Mouse (Mus musculus) forebrain, postnatal 0 days (tissue): ENCODE measurements at regions not wholly inside any gene's neighbourhood (a gene's known extent, or its start where the extent isn't known, plus 50 kb on each side); places are given as distances from the start of the nearest gene placed in this dataset.

Source experiments
- ATAC-seq: fragments of 200-750 bp; cut with Nextera tagmentation; 2 replicates; pipeline ENCODE4 v1.8.0; 2017; ENCODE audit warnings: mild to moderate bottlenecking, moderate library complexity
- DNase-seq: peaks from one replicate; pipeline ENCODE4 v3.0.0-alpha.2; 2015
- H3K27ac ChIP-seq: fragments of 300-500 bp; sonication (generic); 2 replicates; pipeline ENCODE4 v1.5.1; 2014; ENCODE audit warnings: low read depth, mild to moderate bottlenecking, antibody characterized with exemption, low read length, moderate library complexity, mixed read lengths
- H3K27me3 ChIP-seq: fragments of 300-500 bp; sonication (generic); 2 replicates; pipeline ENCODE4 v1.6.1; 2014; ENCODE audit warnings: mild to moderate bottlenecking, low read length, mixed read lengths; ENCODE audit not compliant: insufficient read depth
- H3K36me3 ChIP-seq: fragments of 300-500 bp; sonication (generic); 2 replicates; pipeline ENCODE4 v1.6.1; 2014; ENCODE audit warnings: mild to moderate bottlenecking, moderate library complexity; ENCODE audit not compliant: insufficient read depth
- H3K4me1 ChIP-seq: fragments of 300-500 bp; sonication (generic); 2 replicates; pipeline ENCODE4 v1.6.1; 2014; ENCODE audit warnings: antibody characterized with exemption; ENCODE audit not compliant: insufficient read depth
- H3K4me2 ChIP-seq: fragments of 300-500 bp; sonication (generic); 2 replicates; pipeline ENCODE4 v1.6.1; 2014; ENCODE audit warnings: low read depth, mild to moderate bottlenecking, moderate library complexity
- H3K4me3 ChIP-seq: fragments of 300-500 bp; sonication (generic); 2 replicates; pipeline ENCODE4 v1.5.1; 2014; ENCODE audit warnings: low read depth, low read length, mixed read lengths
- H3K9ac ChIP-seq: fragments of 300-500 bp; sonication (generic); 2 replicates; pipeline ENCODE4 v1.6.1; 2014; ENCODE audit warnings: mild to moderate bottlenecking
- H3K9me3 ChIP-seq: fragments of 300-500 bp; sonication (generic); 2 replicates; pipeline ENCODE4 v1.6.1; 2016; ENCODE audit warnings: low read length
- CTCF ChIP-seq: sonication (generic); IDR thresholded peaks from 2 replicates; pipeline ENCODE4 v1.5.1; 2016; ENCODE audit warnings: antibody characterized with exemption, control low read depth, low read depth
- WGBS: fragments of 180-500 bp; shearing (Covaris S2); extraction: QIAGEN DNeasy Blood & Tissue Kit; methylation state at CpG from one replicate; pipeline ENCODE4 v1.1.7; 2014; 5-methylcytosine and 5-hydroxymethylcytosine counted together

- TF ChIP-seq CTCF: no peak
- Histone ChIP-seq H3K4me3 (no peak overlapping the region), H3K4me2 (no peak overlapping the region), H3K36me3 (no peaks in the 10 kb centered on the region), H3K9me3 (no peaks in the 10 kb centered on the region), H3K9ac (no peak overlapping the region), H3K27me3 (no peaks in the 10 kb centered on the region), H3K27ac (no peak overlapping the region), H3K4me1 (no peaks in the 10 kb centered on the region)
- DNase-seq (no peak), ATAC-seq (no peak; the same call in 1 of the 2 replicates)
- 37% methylated on average over 3 of the region's 3 CpGs for WGBS
Measured at GRCm38 (mm10) chr11:17657720-17658119, 296.0 kb downstream of the Etaa1 start.

GRCm38 (mm10) chr11:17658289-17658688 is 295.4 kb downstream of the Etaa1 start:
- peak; percentile 68 for DNase-seq
- H3K4me1 ChIP-seq: no peaks in the 10 kb centered on the region
- H3K27me3 ChIP-seq: no peaks in the 10 kb centered on the region
- no peaks in the 10 kb centered on the region for H3K36me3 ChIP-seq
- no peak overlapping the region for H3K27ac ChIP-seq
- TF ChIP-seq CTCF: peak; percentile 52; the same call in 1 of the 2 replicates
- H3K4me2 ChIP-seq: no peak overlapping the region
- no peak overlapping the region for H3K4me3 ChIP-seq
- peak; percentile 89 for ATAC-seq
- no peak overlapping the region for H3K9ac ChIP-seq
- WGBS: 17% methylated on average over 3 of the region's 3 CpGs
- H3K9me3 ChIP-seq: no peaks in the 10 kb centered on the region

- Histone ChIP-seq H3K9ac (no peak overlapping the region), H3K4me2 (no peak overlapping the region), H3K27me3 (no peaks in the 10 kb centered on the region), H3K36me3 (no peaks in the 10 kb centered on the region), H3K4me1 (no peaks in the 10 kb centered on the region), H3K9me3 (no peaks in the 10 kb centered on the region), H3K27ac (no peak overlapping the region), H3K4me3 (no peak overlapping the region)
- DNase-seq (no peak), ATAC-seq (no peak)
- WGBS: 70% methylated on average over 4 of the region's 4 CpGs
- TF ChIP-seq CTCF: no peak
Measured at GRCm38 (mm10) chr11:17658717-17659116, 295.0 kb downstream of the Etaa1 start.

DNA sequence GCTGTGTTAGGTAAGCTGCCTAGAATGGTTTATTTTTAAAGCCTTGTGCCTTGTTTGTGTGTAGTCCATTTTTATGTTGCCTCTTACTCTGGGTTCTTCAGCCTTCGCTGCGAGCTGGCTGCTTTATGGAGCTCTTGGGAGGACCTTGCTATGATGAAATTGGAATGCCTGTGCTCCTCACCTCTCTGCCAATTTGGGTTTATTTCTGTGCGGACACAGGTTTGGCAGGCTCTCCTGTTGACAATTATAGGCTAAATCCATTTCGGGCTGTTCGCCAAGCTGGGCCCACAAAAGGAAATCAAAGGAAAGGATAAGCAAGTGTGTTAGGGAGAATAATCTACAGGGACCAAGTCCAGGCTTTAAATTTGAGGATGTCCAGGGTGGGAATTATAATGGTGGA is 289.8 kb downstream of the Etaa1 start:
- H3K27ac ChIP-seq: no peak overlapping the region
- DNase-seq (peak; percentile 40), ATAC-seq (no peak)
- H3K9me3 ChIP-seq: no peaks in the 10 kb centered on the region
- H3K4me2 ChIP-seq: no peak overlapping the region
- no peak overlapping the region for H3K4me3 ChIP-seq
- H3K27me3 ChIP-seq: no peaks in the 10 kb centered on the region
- TF ChIP-seq CTCF: no peak
- H3K9ac ChIP-seq: no peak overlapping the region
- 28% methylated on average over 5 of the region's 5 CpGs for WGBS
- H3K4me1 ChIP-seq: no peaks in the 10 kb centered on the region
- H3K36me3 ChIP-seq: no peaks in the 10 kb centered on the region

DNA sequence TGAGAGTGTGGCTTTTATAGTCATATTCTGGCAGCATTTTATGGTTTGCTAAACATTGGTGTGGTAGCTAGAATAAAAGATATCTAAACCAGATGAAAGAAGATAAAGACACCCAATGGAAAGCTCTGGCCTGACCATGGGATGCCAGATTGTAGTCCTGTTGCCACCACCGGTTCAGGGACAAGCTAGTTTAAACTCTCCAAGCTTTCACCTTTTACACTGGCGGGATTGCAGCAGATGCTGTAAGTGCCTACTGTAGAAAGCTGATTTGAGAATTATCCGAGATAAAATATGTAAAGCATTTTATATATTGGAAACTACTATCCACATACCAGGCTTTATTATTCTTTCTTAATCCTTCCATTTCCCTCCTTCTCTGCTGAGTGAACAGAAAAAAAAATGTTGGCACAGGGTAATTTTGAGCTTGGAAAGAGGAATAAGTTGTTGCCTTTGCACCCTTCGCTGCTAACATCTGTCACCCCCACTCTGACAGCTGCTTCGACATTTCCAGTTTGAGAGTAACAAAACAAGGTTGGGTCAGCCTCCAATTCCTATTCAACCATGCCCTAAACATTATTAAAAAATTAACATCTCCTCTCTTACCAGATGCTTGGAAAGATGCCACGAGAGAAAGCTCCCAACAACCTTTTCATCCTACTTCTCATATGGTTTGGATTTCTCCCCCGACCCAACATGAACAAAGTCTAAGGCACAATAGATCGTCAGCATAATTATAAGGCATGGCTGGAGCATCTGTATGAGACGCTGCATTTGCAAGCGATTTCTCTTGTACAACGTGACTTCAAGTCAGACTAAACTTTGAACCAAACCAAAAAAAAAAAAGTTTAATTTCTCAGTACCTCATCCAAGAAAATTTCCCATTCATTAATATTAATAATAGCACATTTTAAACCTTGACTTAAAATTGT is 287.8 kb downstream of the Etaa1 start:
- H3K9ac ChIP-seq: no peak overlapping the region
- TF ChIP-seq CTCF: no peak
- no peak overlapping the region for H3K4me2 ChIP-seq
- H3K27ac ChIP-seq: no peak overlapping the region
- no peaks in the 10 kb centered on the region for H3K27me3 ChIP-seq
- ATAC-seq: peak; percentile 38; the same call in 1 of the 2 replicates
- no peaks in the 10 kb centered on the region for H3K9me3 ChIP-seq
- H3K4me1 ChIP-seq: no peaks in the 10 kb centered on the region
- WGBS: 44% methylated on average over 11 of the region's 11 CpGs
- no peak overlapping the region for H3K4me3 ChIP-seq
- no peaks in the 10 kb centered on the region for H3K36me3 ChIP-seq
- DNase-seq: no peak

DNA sequence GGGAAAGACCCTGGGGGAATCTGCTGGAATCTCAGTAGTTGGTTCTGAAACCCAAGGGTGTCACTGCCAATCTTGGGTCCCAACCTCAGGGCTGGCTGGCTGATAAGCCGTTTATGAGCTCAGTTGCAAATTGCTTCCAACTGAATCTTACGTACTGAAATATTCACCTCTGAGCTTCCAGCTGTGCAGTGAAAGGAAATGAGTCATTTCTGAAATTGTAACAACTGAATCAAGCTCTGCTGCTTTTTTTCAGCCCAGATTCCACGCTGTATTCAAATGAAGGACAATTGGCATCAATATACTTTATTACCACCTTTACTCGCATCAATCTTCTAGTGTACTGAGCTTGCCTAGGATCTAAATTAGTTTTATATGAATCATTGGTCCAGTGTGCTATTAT is 272.7 kb downstream of the Etaa1 start:
- Histone ChIP-seq H3K4me3 (no peak overlapping the region), H3K9me3 (no peaks in the 10 kb centered on the region), H3K27me3 (no peaks in the 10 kb centered on the region), H3K4me2 (no peak overlapping the region), H3K4me1 (no peaks in the 10 kb centered on the region), H3K36me3 (no peaks in the 10 kb centered on the region), H3K27ac (no peak overlapping the region), H3K9ac (no peak overlapping the region)
- 72% methylated on average over 4 of the region's 4 CpGs for WGBS
- TF ChIP-seq CTCF: no peak
- ATAC-seq (no peak), DNase-seq (no peak)

GRCm38 (mm10) chr11:17685711-17686113 is 268.0 kb downstream of the Etaa1 start:
- no peaks in the 10 kb centered on the region for H3K4me1 ChIP-seq
- TF ChIP-seq CTCF: peak; percentile 58
- WGBS: 31% methylated on average over 4 of the region's 4 CpGs
- H3K9ac ChIP-seq: no peak overlapping the region
- H3K4me2 ChIP-seq: no peak overlapping the region
- DNase-seq: peak; percentile 51
- ATAC-seq: peak; percentile 58
- H3K27ac ChIP-seq: no peak overlapping the region
- H3K36me3 ChIP-seq: no peaks in the 10 kb centered on the region
- H3K9me3 ChIP-seq: no peaks in the 10 kb centered on the region
- no peak overlapping the region for H3K4me3 ChIP-seq
- H3K27me3 ChIP-seq: no peaks in the 10 kb centered on the region
